Mouse (Mus musculus): ENCODE measurements around the gene Gbf1. TPM values are rescaled to one million over a fixed set of nuclear protein-coding genes. Genes with fewer than 3 reads are reported as not detected.

Gene Gbf1
- polyA plus RNA-seq, 1 experiment from 2014 or later = 28.7 TPM

- peak; percentile 91 for DNase-seq (ENCODE audit: low spot score)
Measured at GRCm38 (mm10) chr19:46328081-46329030, 176.0 kb downstream of the Gbf1 start, which contains the start of gene Fbxl15. Gene Fbxl15, plus strand, starts transcription at chr19:46328184.

DNA sequence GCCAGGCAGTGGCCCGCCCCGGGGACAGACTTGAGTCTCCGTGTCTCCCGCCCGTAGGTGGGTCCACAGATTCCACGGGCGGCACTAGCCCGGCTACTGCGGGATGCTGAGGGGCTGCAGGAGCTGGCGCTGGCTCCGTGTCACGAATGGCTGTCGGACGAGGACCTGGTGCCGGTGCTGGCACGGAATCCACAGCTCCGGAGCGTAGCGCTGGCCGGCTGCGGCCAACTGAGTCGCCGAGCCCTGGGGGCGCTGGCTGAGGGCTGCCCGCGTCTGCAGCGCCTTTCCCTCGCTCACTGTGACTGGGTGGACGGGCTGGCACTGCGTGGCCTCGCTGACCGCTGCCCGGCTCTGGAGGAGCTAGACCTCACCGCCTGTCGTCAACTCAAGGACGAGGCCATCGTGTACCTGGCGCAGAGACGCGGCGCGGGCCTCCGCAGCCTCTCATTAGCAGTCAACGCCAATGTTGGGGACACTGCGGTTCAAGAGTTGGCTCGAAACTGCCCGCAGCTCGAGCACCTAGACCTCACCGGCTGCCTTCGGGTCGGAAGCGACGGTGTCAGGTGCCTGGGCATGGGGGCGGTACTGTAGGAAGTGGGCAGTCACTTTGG lies 176.8 kb downstream of the Gbf1 start:
- no peak for DNase-seq (ENCODE audit: low spot score)

- DNase-seq (ENCODE audit: low spot score) = peak; percentile 36
Measured at GRCm38 (mm10) chr19:46329951-46330350, 177.6 kb downstream of the Gbf1 start.

- DNase-seq (ENCODE audit: low spot score) = no peak
Measured at GRCm38 (mm10) chr19:46330696-46331095, 178.4 kb downstream of the Gbf1 start.

- no peak for DNase-seq (ENCODE audit: low spot score)
Measured at GRCm38 (mm10) chr19:46331326-46331725, 179.0 kb downstream of the Gbf1 start.

- DNase-seq (ENCODE audit: low spot score) = no peak
Measured at GRCm38 (mm10) chr19:46331936-46332335, 179.6 kb downstream of the Gbf1 start.

DNA sequence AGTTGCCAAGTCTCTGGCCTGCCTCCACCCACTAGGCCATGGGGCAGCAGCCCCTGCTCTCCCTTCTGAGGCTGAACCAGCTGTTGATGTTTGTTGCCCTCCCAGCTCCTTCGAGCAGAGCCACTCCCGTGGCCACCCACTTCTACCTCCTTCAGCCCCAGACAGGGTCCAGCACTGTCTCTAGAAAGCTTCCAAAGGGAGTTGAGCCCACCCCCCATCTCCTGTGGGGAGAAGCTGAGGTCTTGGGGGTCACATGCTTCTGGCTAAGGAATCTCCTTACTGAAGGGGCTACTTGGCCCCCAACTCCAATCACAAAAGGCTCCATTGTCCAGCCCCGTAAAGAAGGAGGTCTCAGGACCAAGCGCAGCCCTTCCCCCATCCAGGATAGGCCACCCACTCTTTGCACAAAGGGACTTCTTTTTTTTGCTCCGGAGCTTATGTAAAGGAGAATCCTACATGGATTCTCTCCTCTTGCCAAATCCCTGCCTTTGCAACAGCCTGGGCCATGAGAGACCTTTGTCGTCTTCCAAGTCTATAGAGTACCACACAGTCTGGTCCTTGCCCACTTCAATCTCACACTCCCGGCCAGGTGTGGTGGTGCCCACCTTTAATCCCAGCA lies 180.5 kb downstream of the Gbf1 start:
- DNase-seq (ENCODE audit: low spot score) = no peak

DNA sequence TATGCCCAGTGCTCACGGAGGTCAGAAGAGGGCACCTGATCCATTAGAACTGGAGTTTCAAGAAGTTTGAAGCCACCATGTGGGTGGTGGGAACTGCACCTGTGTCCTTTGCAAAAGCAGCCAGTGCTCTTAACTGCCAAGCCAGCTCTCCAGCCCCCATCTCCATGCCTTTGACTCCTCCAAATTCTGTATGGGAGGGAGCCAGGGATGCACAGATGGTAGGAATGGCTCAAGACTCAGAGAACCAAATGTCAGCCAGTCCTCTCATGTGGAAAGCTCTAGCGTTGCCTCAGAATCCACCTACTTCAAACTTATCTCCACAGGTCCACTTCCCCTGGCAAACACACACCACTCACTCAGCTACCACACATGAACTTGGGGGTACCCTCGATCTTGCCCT lies 181.6 kb downstream of the Gbf1 start:
- DNase-seq (ENCODE audit: low spot score) = no peak

Other genes starting within 250 kb of the Gbf1 start
- gene Armh3, start 154.0 kb upstream of the Gbf1 start, polyA plus RNA-seq (2015; fragmentation: Nextera tagmentation; extraction: Ambion mirVana) = 10.4 and 10.7 TPM in 2 replicates
- gene Hps6, start 149.0 kb upstream of the Gbf1 start, polyA plus RNA-seq (2015; fragmentation: Nextera tagmentation; extraction: Ambion mirVana) = 7.5 and 8.0 TPM in 2 replicates
- 11.6 and 12.8 TPM in 2 replicates for gene Pprc1, start 107.6 kb upstream of the Gbf1 start, polyA plus RNA-seq (2015; fragmentation: Nextera tagmentation; extraction: Ambion mirVana)
- gene Ldb1, start 107.3 kb upstream of the Gbf1 start, polyA plus RNA-seq (2015; fragmentation: Nextera tagmentation; extraction: Ambion mirVana) = 140 and 157 TPM in 2 replicates
- 90.2 and 102 TPM in 2 replicates for gene Nolc1, start 76.6 kb upstream of the Gbf1 start, polyA plus RNA-seq (2015; fragmentation: Nextera tagmentation; extraction: Ambion mirVana)
- 0.08 and 0.26 TPM in 2 replicates for gene Elovl3, start 20.6 kb upstream of the Gbf1 start, polyA plus RNA-seq (2015; fragmentation: Nextera tagmentation; extraction: Ambion mirVana)
- gene Pitx3, start 4.2 kb upstream of the Gbf1 start, polyA plus RNA-seq (2015; fragmentation: Nextera tagmentation; extraction: Ambion mirVana) = not detected in 2 replicates
- 29.1 and 31.3 TPM in 2 replicates for gene Nfkb2, start 151.8 kb downstream of the Gbf1 start, polyA plus RNA-seq (2015; fragmentation: Nextera tagmentation; extraction: Ambion mirVana)
- 4.6 and 5.3 TPM in 2 replicates for gene Psd, start 174.6 kb downstream of the Gbf1 start, polyA plus RNA-seq (2015; fragmentation: Nextera tagmentation; extraction: Ambion mirVana)
- gene Fbxl15, start 175.7 kb downstream of the Gbf1 start, polyA plus RNA-seq (2015; fragmentation: Nextera tagmentation; extraction: Ambion mirVana) = 8.3 and 9.1 TPM in 2 replicates
- gene Cuedc2, start 186.2 kb downstream of the Gbf1 start, polyA plus RNA-seq (2015; fragmentation: Nextera tagmentation; extraction: Ambion mirVana) = 152 and 155 TPM in 2 replicates
- 7.5 and 8.1 TPM in 2 replicates for gene Mfsd13a, start 188.6 kb downstream of the Gbf1 start, polyA plus RNA-seq (2015; fragmentation: Nextera tagmentation; extraction: Ambion mirVana)
- gene 2310034G01Rik, start 197.8 kb downstream of the Gbf1 start, polyA plus RNA-seq (2015; fragmentation: Nextera tagmentation; extraction: Ambion mirVana) = 1.1 and 1.5 TPM in 2 replicates
- gene Actr1a, start 243.2 kb downstream of the Gbf1 start, polyA plus RNA-seq (2015; fragmentation: Nextera tagmentation; extraction: Ambion mirVana) = 132 and 141 TPM in 2 replicates
- 20.7 and 21.0 TPM in 2 replicates for gene Sufu, start 244.4 kb downstream of the Gbf1 start, polyA plus RNA-seq (2015; fragmentation: Nextera tagmentation; extraction: Ambion mirVana)

All from thymus, postnatal 0 days (tissue).